Mouse (Mus musculus): ENCODE data around the gene C330007P06Rik.

GRCm38 (mm10) chrX:36816368-36816899 lies 57.5 kb downstream of the C330007P06Rik start:
- TF ChIP-seq POLR2A (IDR thresholded peaks at IDR 0.05; ENCODE audit: control insufficient read depth, extremely low read depth, insufficient read depth, low read length, poor library complexity): no peak
- TF ChIP-seq CTCF (IDR thresholded peaks at IDR 0.05; ENCODE audit: borderline replicate concordance, control insufficient read depth, extremely low read depth, insufficient read depth, low read length, poor library complexity): no peak
